Mouse (Mus musculus) neural tube, embryonic 13.5 days (tissue): ENCODE measurements at regions not wholly inside any gene's neighbourhood (a gene's known extent, or its start where the extent isn't known, plus 50 kb on each side); places are given as distances from the start of the nearest gene placed in this dataset.
"Not testable (repeated sequence)": the region's sequence is repeated elsewhere in the genome, so short reads cannot be mapped to it uniquely, and the experiment has no call there.

Experiments
- ATAC-seq: fragments of 200-750 bp; cut with Nextera tagmentation; 2 replicates; pipeline ENCODE4 v1.8.0; 2017; ENCODE audit warnings: low read depth, mild to moderate bottlenecking, moderate TSS enrichment, moderate library complexity
- H3K27ac ChIP-seq: fragments of 300-500 bp; sonication (generic); replicated peaks from 2 replicates; pipeline ENCODE4 v1.5.1; 2015; ENCODE audit warnings: moderate library complexity, mild to moderate bottlenecking, inconsistent platforms
- H3K27me3 ChIP-seq: fragments of 300-500 bp; sonication (generic); 2 replicates; pipeline ENCODE4 v1.6.1; 2015; ENCODE audit warnings: mild to moderate bottlenecking, inconsistent platforms
- H3K36me3 ChIP-seq: fragments of 300-500 bp; sonication (generic); 2 replicates; pipeline ENCODE4 v1.6.1; 2015; ENCODE audit warnings: mild to moderate bottlenecking, inconsistent platforms
- H3K4me1 ChIP-seq: fragments of 300-500 bp; sonication (generic); replicated peaks from 2 replicates; pipeline ENCODE4 v1.6.1; 2015; ENCODE audit warnings: inconsistent platforms
- H3K4me2 ChIP-seq: fragments of 300-500 bp; sonication (generic); 2 replicates; pipeline ENCODE4 v1.6.1; 2015; ENCODE audit warnings: inconsistent platforms, mild to moderate bottlenecking, moderate library complexity
- H3K4me3 ChIP-seq: fragments of 300-500 bp; sonication (generic); 2 replicates; pipeline ENCODE4 v1.5.1; 2015; ENCODE audit warnings: mild to moderate bottlenecking, inconsistent platforms
- H3K9ac ChIP-seq: fragments of 300-500 bp; sonication (generic); 2 replicates; pipeline ENCODE4 v1.6.1; 2015; ENCODE audit warnings: moderate library complexity, mild to moderate bottlenecking, inconsistent platforms
- H3K9me3 ChIP-seq: fragments of 300-500 bp; sonication (generic); 2 replicates; pipeline ENCODE4 v1.6.1; 2016; ENCODE audit warnings: inconsistent platforms
- WGBS: fragments of 180-500 bp; shearing (Covaris S2); methylation state at CpG from one replicate; pipeline ENCODE4 v1.1.7; 2015; 5-methylcytosine and 5-hydroxymethylcytosine counted together

GRCm38 (mm10) chr3:81829966-81830599 is 102.3 kb upstream of the Ctso start:
- H3K9ac ChIP-seq = no peak overlapping the region
- no peak overlapping the region for H3K4me3 ChIP-seq
- no peaks in the 10 kb centered on the region for H3K36me3 ChIP-seq
- H3K4me2 ChIP-seq = no peak overlapping the region
- no peaks in the 10 kb centered on the region for H3K27me3 ChIP-seq
- no peak overlapping the region for H3K27ac ChIP-seq
- ATAC-seq = peak; percentile 79; the same call in 1 of the 2 replicates
- no peaks in the 10 kb centered on the region for H3K4me1 ChIP-seq
- H3K9me3 ChIP-seq = no peaks in the 10 kb centered on the region

- no peak overlapping the region for H3K4me3 ChIP-seq
- no peak overlapping the region for H3K9ac ChIP-seq
- no peak overlapping the region for H3K27ac ChIP-seq
- no peaks in the 10 kb centered on the region for H3K36me3 ChIP-seq
- H3K4me2 ChIP-seq = peak overlapping the region; percentile 0; the same call in 1 of the 2 replicates
- no peaks in the 10 kb centered on the region for H3K9me3 ChIP-seq
- no peaks in the 10 kb centered on the region for H3K27me3 ChIP-seq
- WGBS = 14% methylated on average over 11 of the region's 11 CpGs
- peak; percentile 43; the same call in 1 of the 2 replicates for ATAC-seq
- 0 out of 2 replicates have a peak, but pooled peaks cover 5% of the 10 kb centered on the region for H3K4me1 ChIP-seq
These were observed 96.8 kb upstream of the Ctso start for GRCm38 (mm10) chr3:81835380-81836157.

GRCm38 (mm10) chr3:81836478-81836877 is 95.9 kb upstream of the Ctso start:
- ATAC-seq = no peak
- H3K36me3 ChIP-seq = no peaks in the 10 kb centered on the region
- H3K27me3 ChIP-seq = no peaks in the 10 kb centered on the region
- H3K27ac ChIP-seq = no peak overlapping the region
- H3K9me3 ChIP-seq = no peaks in the 10 kb centered on the region
- WGBS = 89% methylated on average over 7 of the region's 7 CpGs
- no peak overlapping the region for H3K9ac ChIP-seq
- no peak overlapping the region for H3K4me3 ChIP-seq
- H3K4me1 ChIP-seq = 0 out of 2 replicates have a peak, but pooled peaks cover 5% of the 10 kb centered on the region
- H3K4me2 ChIP-seq = no peak overlapping the region

GRCm38 (mm10) chr3:81838121-81838520 is 94.3 kb upstream of the Ctso start:
- H3K27ac ChIP-seq, H3K9ac ChIP-seq, ATAC-seq, H3K36me3 ChIP-seq, H3K27me3 ChIP-seq, H3K4me1 ChIP-seq, H3K4me2 ChIP-seq, H3K4me3 ChIP-seq, H3K9me3 ChIP-seq: not testable (repeated sequence)
- WGBS = 87% methylated on average over 9 of the region's 9 CpGs

- Histone ChIP-seq H3K9me3 (no peaks in the 10 kb centered on the region), H3K4me3 (no peak overlapping the region), H3K4me1 (no peaks in the 10 kb centered on the region), H3K27me3 (no peaks in the 10 kb centered on the region), H3K4me2 (no peak overlapping the region), H3K27ac (no peak overlapping the region), H3K9ac (no peak overlapping the region), H3K36me3 (no peaks in the 10 kb centered on the region)
- WGBS = 97% methylated on average over 1 of the region's 1 CpGs
- ATAC-seq = no peak
These were observed 67.9 kb upstream of the Ctso start for GRCm38 (mm10) chr3:81864487-81864886.
